Mouse (Mus musculus): ENCODE data around the gene Gpnmb.

- TF ChIP-seq GATA1 (IDR thresholded peaks at IDR 0.05; ENCODE audit: low read length) (no peak), TAL1 (IDR thresholded peaks at IDR 0.05; ENCODE audit: low read length) (no peak)
Observed at GRCm38 (mm10) chr6:49074117-49074490, 37.8 kb downstream of the Gpnmb start.
